Mouse (Mus musculus) heart, postnatal 0 days (tissue): ENCODE measurements around the gene Setmar. TPM values are rescaled to one million over a fixed set of nuclear protein-coding genes. Genes with fewer than 3 reads are reported as not detected.

Experiments used
- ATAC-seq: fragments of 200-750 bp; cut with Nextera tagmentation; 2 replicates; pipeline ENCODE4 v1.8.0; 2017; ENCODE audit warnings: low read depth, moderate number of reproducible peaks, moderate library complexity; ENCODE audit not compliant: insufficient read depth
- DNase-seq: peaks from one replicate; pipeline ENCODE4 v3.0.0-alpha.2; 2016; ENCODE audit warnings: low spot score
- H3K27ac ChIP-seq: fragments of 300-500 bp; sonication (generic); 2 replicates; pipeline ENCODE4 v1.5.1; 2014; ENCODE audit warnings: low read depth, mild to moderate bottlenecking
- H3K27me3 ChIP-seq: fragments of 300-500 bp; sonication (generic); 2 replicates; pipeline ENCODE4 v1.6.1; 2014; ENCODE audit warnings: low read length, mixed read lengths; ENCODE audit not compliant: control insufficient read depth, insufficient read depth
- H3K36me3 ChIP-seq: fragments of 300-500 bp; sonication (generic); replicated peaks from 2 replicates; pipeline ENCODE4 v1.6.1; 2014; ENCODE audit warnings: low read length, mixed read lengths; ENCODE audit not compliant: control insufficient read depth, insufficient read depth
- H3K4me1 ChIP-seq: fragments of 300-500 bp; sonication (generic); 2 replicates; pipeline ENCODE4 v1.6.1; 2014; ENCODE audit warnings: antibody characterized with exemption; ENCODE audit not compliant: control insufficient read depth, insufficient read depth
- H3K4me2 ChIP-seq: fragments of 300-500 bp; sonication (generic); 2 replicates; pipeline ENCODE4 v1.6.1; 2014; ENCODE audit warnings: low read depth, mild to moderate bottlenecking, low read length, moderate library complexity
- H3K4me3 ChIP-seq: fragments of 300-500 bp; sonication (generic); 2 replicates; pipeline ENCODE4 v1.5.1; 2014; ENCODE audit warnings: low read depth, low read length
- H3K9ac ChIP-seq: fragments of 300-500 bp; sonication (generic); replicated peaks from 2 replicates; pipeline ENCODE4 v1.6.1; 2014; ENCODE audit warnings: low read depth, low read length, mixed read lengths
- H3K9me3 ChIP-seq: fragments of 300-500 bp; sonication (generic); replicated peaks from 2 replicates; pipeline ENCODE4 v1.6.1; 2016; ENCODE audit warnings: low read length; ENCODE audit not compliant: control insufficient read depth
- CTCF ChIP-seq: IDR thresholded peaks from 2 replicates; pipeline ENCODE4 v1.5.1; 2016; ENCODE audit warnings: antibody characterized with exemption, control low read depth, low read depth
- EP300 ChIP-seq: IDR thresholded peaks from 2 replicates; pipeline ENCODE4 v1.6.1; 2016; ENCODE audit warnings: antibody characterized with exemption, low read depth
- WGBS: fragments of 180-500 bp; shearing (Covaris S2); extraction: QIAGEN DNeasy Blood & Tissue Kit; methylation state at CpG from one replicate; pipeline ENCODE4 v1.1.7; 2014; 5-methylcytosine and 5-hydroxymethylcytosine counted together
- polyA plus RNA-seq: library from polyadenylated mRNA; unstranded; fragments of >200 nt; fragmentation: Nextera tagmentation; extraction: Ambion mirVana; gene quantifications from 2 replicates; pipeline ENCODE4 v1.2.1, GENCODE M21; 2015
- total RNA-seq: library from RNA; depleted of rRNA; stranded (reverse); fragments of >200 nt; gene quantifications from 2 replicates; pipeline ENCODE4 v1.2.3, GENCODE M21; 2014; ENCODE audit warnings: low replicate concordance

The Setmar gene
- total and polyA plus RNA-seq, 2 experiments from 2014 or later = 3.1 to 3.8 TPM

GRCm38 (mm10) chr6:108061121-108061520 lies 3.7 kb upstream of the Setmar start:
- ATAC-seq = no peak
- Histone ChIP-seq H3K9ac (no peak overlapping the region), H3K4me2 (no peak overlapping the region), H3K27me3 (no peaks in the 10 kb centered on the region), H3K4me1 (no peaks in the 10 kb centered on the region), H3K27ac (no peak overlapping the region), H3K4me3 (no peak overlapping the region), H3K36me3 (no peaks in the 10 kb centered on the region), H3K9me3 (no peaks in the 10 kb centered on the region)
- no peak for DNase-seq
- 43% methylated on average over 3 of the region's 3 CpGs for WGBS
- no peak for TF ChIP-seq EP300
- TF ChIP-seq CTCF = no peak

- no peaks in the 10 kb centered on the region for H3K9me3 ChIP-seq
- H3K4me3 ChIP-seq = peak overlapping the region; percentile 56
- DNase-seq (peak; percentile 91), ATAC-seq (peak; percentile 62)
- TF ChIP-seq CTCF (peak; percentile 53), EP300 (no peak)
- WGBS = 9% methylated on average over 6 of the region's 6 CpGs
- H3K27me3 ChIP-seq = no peaks in the 10 kb centered on the region
- H3K9ac ChIP-seq = peak overlapping the region; percentile 52
- H3K4me2 ChIP-seq = peak overlapping the region; percentile 75
- H3K36me3 ChIP-seq = no peaks in the 10 kb centered on the region
- H3K4me1 ChIP-seq = no peaks in the 10 kb centered on the region
- peak overlapping the region; percentile 89 for H3K27ac ChIP-seq
These were observed 738 bp downstream of the Setmar start for GRCm38 (mm10) chr6:108065583-108065982.

GRCm38 (mm10) chr6:108070947-108071346 lies 6.1 kb downstream of the Setmar start:
- H3K4me3 ChIP-seq = no peak overlapping the region
- 0 out of 2 replicates have a peak, but pooled peaks cover 10% of the 10 kb centered on the region for H3K36me3 ChIP-seq
- H3K4me1 ChIP-seq = no peaks in the 10 kb centered on the region
- H3K9me3 ChIP-seq = no peaks in the 10 kb centered on the region
- WGBS = 90% methylated on average over 7 of the region's 7 CpGs
- no peak for TF ChIP-seq CTCF
- TF ChIP-seq EP300 = no peak
- no peaks in the 10 kb centered on the region for H3K27me3 ChIP-seq
- DNase-seq (no peak), ATAC-seq (no peak)
- no peak overlapping the region for H3K9ac ChIP-seq
- H3K27ac ChIP-seq = no peak overlapping the region
- no peak overlapping the region for H3K4me2 ChIP-seq

- Histone ChIP-seq H3K4me1 (no peaks in the 10 kb centered on the region), H3K4me2 (no peak overlapping the region), H3K27me3 (no peaks in the 10 kb centered on the region), H3K9me3 (no peaks in the 10 kb centered on the region), H3K9ac (no peak overlapping the region), H3K4me3 (no peak overlapping the region), H3K27ac (no peak overlapping the region), H3K36me3 (peaks cover 15% of the 10 kb centered on the region; the same call in 1 of the 2 replicates)
- DNase-seq = no peak
- WGBS = 39% methylated on average over 5 of the region's 5 CpGs
- ATAC-seq = no peak
- TF ChIP-seq CTCF (no peak), EP300 (no peak)
These were observed 8.2 kb downstream of the Setmar start for GRCm38 (mm10) chr6:108073071-108073470.

- no peak overlapping the region for H3K9ac ChIP-seq
- DNase-seq = no peak
- H3K9me3 ChIP-seq = no peaks in the 10 kb centered on the region
- ATAC-seq = no peak
- no peak overlapping the region for H3K4me2 ChIP-seq
- no peak overlapping the region for H3K4me3 ChIP-seq
- 90% methylated on average over 2 of the region's 2 CpGs for WGBS
- H3K4me1 ChIP-seq = no peaks in the 10 kb centered on the region
- H3K36me3 ChIP-seq = peaks cover 15% of the 10 kb centered on the region; the same call in 1 of the 2 replicates
- TF ChIP-seq CTCF = no peak
- no peak for TF ChIP-seq EP300
- no peaks in the 10 kb centered on the region for H3K27me3 ChIP-seq
- no peak overlapping the region for H3K27ac ChIP-seq
These were observed 9.1 kb downstream of the Setmar start for GRCm38 (mm10) chr6:108073931-108074330.

GRCm38 (mm10) chr6:108074624-108075023 lies 9.8 kb downstream of the Setmar start:
- Histone ChIP-seq H3K9me3 (no peaks in the 10 kb centered on the region), H3K27ac (no peak overlapping the region), H3K4me1 (no peaks in the 10 kb centered on the region), H3K9ac (no peak overlapping the region), H3K27me3 (no peaks in the 10 kb centered on the region), H3K36me3 (peaks cover 15% of the 10 kb centered on the region; the same call in 1 of the 2 replicates), H3K4me3 (no peak overlapping the region), H3K4me2 (no peak overlapping the region)
- WGBS = 83% methylated on average over 10 of the region's 10 CpGs
- no peak for TF ChIP-seq CTCF
- no peak for TF ChIP-seq EP300
- DNase-seq (no peak), ATAC-seq (no peak)
